Mouse (Mus musculus) midbrain, embryonic 14.5 days (tissue): ENCODE data around the gene Plbd2. TPM values are rescaled to one million over a fixed set of nuclear protein-coding genes. Genes with fewer than 3 reads are reported as not detected.

Source experiments
- ATAC-seq: fragments of 200-750 bp; cut with Nextera tagmentation; 2 replicates; pipeline ENCODE4 v1.8.0; 2017; ENCODE audit warnings: moderate number of reproducible peaks, moderate library complexity; ENCODE audit not compliant: low FRiP score, low TSS enrichment
- DNase-seq: peaks from one replicate; pipeline ENCODE4 v3.0.0-alpha.2; 2015
- H3K27ac ChIP-seq: fragments of 300-500 bp; sonication (generic); replicated peaks from 2 replicates; pipeline ENCODE4 v1.5.1; 2014; ENCODE audit warnings: mild to moderate bottlenecking, low read depth, low read length, moderate library complexity
- H3K27me3 ChIP-seq: fragments of 300-500 bp; sonication (generic); 2 replicates; pipeline ENCODE4 v1.6.1; 2014; ENCODE audit warnings: low read length, control low read depth, mixed read lengths; ENCODE audit not compliant: control insufficient read depth, insufficient read depth
- H3K36me3 ChIP-seq: fragments of 300-500 bp; sonication (generic); 2 replicates; pipeline ENCODE4 v1.6.1; 2014; ENCODE audit warnings: low read length, control low read depth; ENCODE audit not compliant: control insufficient read depth, insufficient read depth
- H3K4me1 ChIP-seq: fragments of 300-500 bp; sonication (generic); 2 replicates; pipeline ENCODE4 v1.6.1; 2014; ENCODE audit warnings: mild to moderate bottlenecking, antibody characterized with exemption, low read length, control low read depth; ENCODE audit not compliant: control insufficient read depth, insufficient read depth
- H3K4me2 ChIP-seq: fragments of 300-500 bp; sonication (generic); 2 replicates; pipeline ENCODE4 v1.6.1; 2014; ENCODE audit warnings: mild to moderate bottlenecking, low read length, moderate library complexity
- H3K4me3 ChIP-seq: fragments of 300-500 bp; sonication (generic); replicated peaks from 2 replicates; pipeline ENCODE4 v1.5.1; 2014; ENCODE audit warnings: low read depth, low read length
- H3K9ac ChIP-seq: fragments of 300-500 bp; sonication (generic); replicated peaks from 2 replicates; pipeline ENCODE4 v1.6.1; 2014; ENCODE audit warnings: mild to moderate bottlenecking, low read length, moderate library complexity
- H3K9me3 ChIP-seq: fragments of 300-500 bp; sonication (generic); 2 replicates; pipeline ENCODE4 v1.6.1; 2016; ENCODE audit warnings: low read length, control low read depth, mixed read lengths; ENCODE audit not compliant: control insufficient read depth
- WGBS: fragments of 180-500 bp; shearing (Covaris S2); extraction: QIAGEN DNeasy Blood & Tissue Kit; methylation state at CpG from one replicate; pipeline ENCODE4 v1.1.7; 2014; 5-methylcytosine and 5-hydroxymethylcytosine counted together
- polyA plus RNA-seq: library from polyadenylated mRNA; unstranded; fragments of >200 nt; fragmentation: Nextera tagmentation; extraction: Ambion mirVana; gene quantifications from 2 replicates; pipeline ENCODE4 v1.2.1, GENCODE M21; 2014

Gene Plbd2
- polyA plus RNA-seq = 24.7 and 26.1 TPM in 2 replicates

- WGBS = under 1% methylated on average over 52 of the region's 55 CpGs
- peaks cover 6% of the 10 kb centered on the region; the same call in 1 of the 2 replicates for H3K36me3 ChIP-seq
- ATAC-seq = peak; percentile 70
Measured at GRCm38 (mm10) chr5:120503144-120503795, at the start of gene Plbd2. Plbd2 (minus strand) TSS chr5:120503625.

GRCm38 (mm10) chr5:120550673-120551072 lies 47.2 kb upstream of the Plbd2 start:
- 95% methylated on average over 5 of the region's 5 CpGs for WGBS
- peaks cover 36% of the 10 kb centered on the region for H3K36me3 ChIP-seq

More at GRCm38 (mm10) chr5:120503144-120503795, at the start of gene Plbd2:
- Histone ChIP-seq H3K4me3 (peak within 1 kb of the TSS; percentile 88), H3K4me1 (peaks cover 12% of the 10 kb centered on the region), H3K27me3 (no peaks in the 10 kb centered on the region), H3K4me2 (peak within 1 kb of the TSS; percentile 93), H3K9ac (peak within 1 kb of the TSS; percentile 88), H3K9me3 (no peaks in the 10 kb centered on the region), H3K27ac (peak within 1 kb of the TSS; percentile 32; the same call in 1 of the 2 replicates)
- peak; percentile 98 for DNase-seq

DNA sequence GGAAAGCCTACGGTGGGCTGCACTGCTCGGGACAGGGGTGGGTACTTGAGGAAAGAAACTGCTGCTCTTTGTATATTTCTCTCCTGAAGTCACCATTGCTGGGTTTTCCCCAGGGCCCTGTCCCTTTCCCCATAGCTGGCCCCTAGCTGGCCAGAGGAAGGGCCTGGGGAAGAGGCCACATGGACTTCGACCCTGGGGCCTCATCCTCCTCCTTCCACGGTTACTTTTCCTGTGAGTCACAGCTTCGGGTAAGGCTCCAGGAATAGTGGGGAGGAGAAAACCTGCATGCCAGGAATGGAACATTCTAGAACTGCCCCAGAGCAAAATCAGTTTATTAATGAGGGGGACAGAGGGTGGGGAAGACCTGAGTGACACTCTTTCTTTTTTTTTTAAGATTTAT lies 46.7 kb upstream of the Plbd2 start:
- no peak overlapping the region for H3K27ac ChIP-seq
- DNase-seq (no peak), ATAC-seq (no peak)
- no peak overlapping the region for H3K9ac ChIP-seq
- no peak overlapping the region for H3K4me2 ChIP-seq
- peaks cover 34% of the 10 kb centered on the region for H3K36me3 ChIP-seq
- no peak overlapping the region for H3K4me3 ChIP-seq
- no peaks in the 10 kb centered on the region for H3K4me1 ChIP-seq
- WGBS = 86% methylated on average over 5 of the region's 5 CpGs
- no peaks in the 10 kb centered on the region for H3K9me3 ChIP-seq
- H3K27me3 ChIP-seq = no peaks in the 10 kb centered on the region

More at GRCm38 (mm10) chr5:120550673-120551072, 47.2 kb upstream of the Plbd2 start:
- Histone ChIP-seq H3K9me3 (no peaks in the 10 kb centered on the region), H3K4me2 (no peak overlapping the region), H3K4me3 (no peak overlapping the region), H3K9ac (no peak overlapping the region), H3K27me3 (no peaks in the 10 kb centered on the region), H3K27ac (no peak overlapping the region), H3K4me1 (no peaks in the 10 kb centered on the region)
- DNase-seq = no peak
- no peak for ATAC-seq

DNA sequence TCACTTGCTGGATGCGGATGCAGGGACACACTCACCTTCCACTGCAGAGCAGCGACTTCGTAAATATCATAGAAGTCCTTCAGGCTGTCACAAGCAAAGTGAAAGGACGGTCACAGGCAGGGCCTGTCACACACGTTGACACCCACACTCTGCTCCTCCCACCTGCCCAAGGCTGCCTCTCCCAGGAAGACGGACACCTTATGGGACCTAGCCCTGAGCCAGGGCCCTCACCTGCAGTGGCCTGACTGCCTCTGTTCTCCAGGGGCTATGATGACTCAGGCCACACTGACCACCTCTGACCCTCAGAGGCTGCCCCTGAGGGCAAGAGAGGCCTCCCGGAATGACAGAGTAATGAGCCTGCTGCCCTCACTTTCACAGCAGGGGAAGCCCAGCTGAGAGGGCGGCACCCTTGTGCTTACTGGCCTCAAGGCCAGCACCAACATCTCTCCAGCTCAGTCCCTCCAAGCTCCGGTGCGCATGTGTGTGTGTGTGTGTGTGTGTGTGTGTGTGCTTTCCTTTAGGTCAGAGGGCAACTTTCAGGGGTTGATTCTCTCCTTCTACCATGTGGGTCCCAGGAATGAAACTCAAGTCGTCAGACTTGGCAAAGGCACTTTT lies 44.9 kb upstream of the Plbd2 start:
- ATAC-seq = no peak
- 81% methylated on average over 11 of the region's 11 CpGs for WGBS
- H3K9me3 ChIP-seq = no peaks in the 10 kb centered on the region

DNA sequence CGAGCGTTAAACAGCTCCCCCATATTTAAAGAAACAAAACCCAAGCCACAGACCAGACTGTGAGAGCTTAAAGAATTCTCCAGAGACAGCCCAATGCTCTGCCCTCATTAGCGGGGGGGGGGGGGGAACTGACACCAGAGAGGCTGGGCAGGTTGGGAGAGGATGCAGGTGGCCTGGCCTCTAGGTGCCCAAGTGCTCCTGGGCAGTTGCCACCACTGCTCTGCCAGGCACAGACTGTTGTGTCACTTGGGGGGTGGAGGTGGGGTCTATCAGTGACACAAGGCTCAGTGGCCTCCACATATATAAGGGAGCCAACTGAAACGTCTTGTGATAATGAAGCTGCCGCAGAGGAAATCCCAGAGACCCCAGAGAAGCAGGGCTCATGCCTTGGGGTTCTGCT lies 33.2 kb upstream of the Plbd2 start:
- ATAC-seq = no peak
- 52% methylated on average over 5 of the region's 5 CpGs for WGBS
- H3K27ac ChIP-seq = no peak overlapping the region
- H3K36me3 ChIP-seq = peaks cover 15% of the 10 kb centered on the region; the same call in 1 of the 2 replicates
- no peaks in the 10 kb centered on the region for H3K9me3 ChIP-seq
- H3K27me3 ChIP-seq = no peaks in the 10 kb centered on the region
- H3K9ac ChIP-seq = no peak overlapping the region
- no peak overlapping the region for H3K4me2 ChIP-seq
- no peak overlapping the region for H3K4me3 ChIP-seq
- no peak for DNase-seq
- H3K4me1 ChIP-seq = 0 out of 2 replicates have a peak, but pooled peaks cover 5% of the 10 kb centered on the region

More for the DNA sequence above, 44.9 kb upstream of the Plbd2 start:
- no peak for DNase-seq
- no peak overlapping the region for H3K4me3 ChIP-seq
- no peak overlapping the region for H3K4me2 ChIP-seq
- H3K9ac ChIP-seq = no peak overlapping the region
- no peaks in the 10 kb centered on the region for H3K27me3 ChIP-seq
- H3K27ac ChIP-seq = no peak overlapping the region
- no peaks in the 10 kb centered on the region for H3K4me1 ChIP-seq
- H3K36me3 ChIP-seq = peaks cover 22% of the 10 kb centered on the region

GRCm38 (mm10) chr5:120536046-120536445 lies 32.6 kb upstream of the Plbd2 start:
- WGBS = 76% methylated on average over 13 of the region's 13 CpGs
- no peak for DNase-seq
- no peak for ATAC-seq
- Histone ChIP-seq H3K36me3 (peaks cover 15% of the 10 kb centered on the region; the same call in 1 of the 2 replicates), H3K4me3 (no peak overlapping the region), H3K4me2 (no peak overlapping the region), H3K9me3 (no peaks in the 10 kb centered on the region), H3K4me1 (0 out of 2 replicates have a peak, but pooled peaks cover 5% of the 10 kb centered on the region), H3K27me3 (no peaks in the 10 kb centered on the region), H3K9ac (no peak overlapping the region), H3K27ac (no peak overlapping the region)

DNA sequence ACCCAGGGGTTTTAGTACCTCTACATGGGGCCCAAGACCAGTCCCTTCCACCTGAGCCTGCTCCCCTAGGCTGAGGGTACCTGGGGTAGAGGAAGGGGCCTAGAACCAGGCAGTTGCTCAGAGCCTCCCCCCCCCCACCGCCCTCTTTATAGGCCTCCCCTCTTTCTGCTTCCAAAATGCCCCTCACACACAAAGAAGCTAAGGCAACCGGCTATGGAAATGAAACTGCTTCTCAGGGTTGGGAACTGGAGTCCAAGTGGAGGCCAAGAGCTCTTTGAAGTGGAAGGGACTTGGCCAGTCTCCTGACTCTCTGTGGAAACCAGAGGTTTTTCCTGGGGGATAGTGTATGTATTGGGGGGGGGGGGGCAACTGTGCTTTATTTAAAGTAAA lies 31.3 kb upstream of the Plbd2 start:
- Histone ChIP-seq H3K27ac (peak overlapping the region; percentile 57), H3K27me3 (no peaks in the 10 kb centered on the region), H3K4me2 (no peak overlapping the region), H3K9me3 (no peaks in the 10 kb centered on the region), H3K4me3 (no peak overlapping the region), H3K36me3 (peaks cover 11% of the 10 kb centered on the region; the same call in 1 of the 2 replicates), H3K4me1 (0 out of 2 replicates have a peak, but pooled peaks cover 5% of the 10 kb centered on the region), H3K9ac (no peak overlapping the region)
- 43% methylated on average over 2 of the region's 2 CpGs for WGBS
- ATAC-seq (no peak), DNase-seq (peak; percentile 36)

- Histone ChIP-seq H3K9me3 (no peaks in the 10 kb centered on the region), H3K27ac (peak overlapping the region; percentile 57), H3K4me3 (no peak overlapping the region), H3K27me3 (no peaks in the 10 kb centered on the region), H3K4me2 (no peak overlapping the region), H3K4me1 (0 out of 2 replicates have a peak, but pooled peaks cover 5% of the 10 kb centered on the region), H3K36me3 (0 out of 2 replicates have a peak, but pooled peaks cover 8% of the 10 kb centered on the region), H3K9ac (no peak overlapping the region)
- ATAC-seq = no peak
- 47% methylated on average over 15 of the region's 15 CpGs for WGBS
- peak; percentile 35 for DNase-seq
Measured at GRCm38 (mm10) chr5:120534071-120534685, 30.8 kb upstream of the Plbd2 start.
